Mouse (Mus musculus): ENCODE results near the gene Wnt4. TPM values are rescaled to one million over a fixed set of nuclear protein-coding genes. Genes with fewer than 3 reads are reported as not detected.
A peak's percentile ranks its signal among the peaks of the same experiment; 100 is the strongest.

Gene Wnt4
- 0.05 and 0.20 TPM in 2 replicates for polyA plus RNA-seq (2012; rRNA removed)

GRCm38 (mm10) chr4:137277166-137277513, at the start of gene Wnt4:
Gene Wnt4, plus strand, starts transcription at chr4:137277489.
- no peak within 1 kb of the TSS for H3K27ac ChIP-seq (ENCODE audit: insufficient read depth, low read length)
- peaks cover 3% of the 10 kb centered on the region; the same call in 1 of the 2 replicates for H3K4me1 ChIP-seq (ENCODE audit: control insufficient read depth, insufficient read depth, insufficient read length)
- DNase-seq (ENCODE audit: low read depth in 1 of 2, low spot score in 2 of 2), result no peak
- TF ChIP-seq POLR2A (IDR thresholded peaks at IDR 0.05; ENCODE audit: low read depth, low read length), result no peak
- TF ChIP-seq CTCF (IDR thresholded peaks at IDR 0.05; ENCODE audit: extremely low read depth, insufficient read depth, insufficient read length, insufficient replicate concordance), result no peak
- peaks cover 18% of the 10 kb centered on the region for H3K27me3 ChIP-seq (ENCODE audit: control insufficient read depth, insufficient read depth, low read length)
- no peaks in the 10 kb centered on the region for H3K36me3 ChIP-seq (ENCODE audit: control insufficient read depth, insufficient read depth, low read length)
- 13% methylated on average over 43 of the region's 45 CpGs for WGBS
- H3K4me3 ChIP-seq (ENCODE audit: extremely low read depth, insufficient read depth, insufficient read length), result no peak within 1 kb of the TSS

GRCm38 (mm10) chr4:137228566-137229115, 48.6 kb upstream of the Wnt4 start:
- Histone ChIP-seq H3K36me3 (ENCODE audit: control insufficient read depth, insufficient read depth, low read length) (no peaks in the 10 kb centered on the region), H3K27me3 (ENCODE audit: control insufficient read depth, insufficient read depth, low read length) (no peaks in the 10 kb centered on the region), H3K27ac (ENCODE audit: insufficient read depth, low read length) (no peak overlapping the region), H3K4me3 (ENCODE audit: extremely low read depth, insufficient read depth, insufficient read length) (no peak overlapping the region), H3K4me1 (ENCODE audit: control insufficient read depth, insufficient read depth, insufficient read length) (no peaks in the 10 kb centered on the region)
- DNase-seq (ENCODE audit: low read depth in 1 of 2, low spot score in 2 of 2), result peak in 1 of 2 experiments; percentile 14
- 90% methylated on average over 15 of the region's 15 CpGs for WGBS
- TF ChIP-seq POLR2A (IDR thresholded peaks at IDR 0.05; ENCODE audit: low read depth, low read length) (no peak), CTCF (IDR thresholded peaks at IDR 0.05; ENCODE audit: extremely low read depth, insufficient read depth, insufficient read length, insufficient replicate concordance) (no peak)

- no peak for TF ChIP-seq CTCF (IDR thresholded peaks at IDR 0.05; ENCODE audit: extremely low read depth, insufficient read depth, insufficient read length, insufficient replicate concordance)
- TF ChIP-seq POLR2A (IDR thresholded peaks at IDR 0.05; ENCODE audit: low read depth, low read length), result no peak
- no peaks in the 10 kb centered on the region for H3K27me3 ChIP-seq (ENCODE audit: control insufficient read depth, insufficient read depth, low read length)
- no peak overlapping the region for H3K4me3 ChIP-seq (ENCODE audit: extremely low read depth, insufficient read depth, insufficient read length)
- WGBS, result 77% methylated on average over 16 of the region's 16 CpGs
- no peak for DNase-seq (ENCODE audit: low read depth in 1 of 2, low spot score in 2 of 2)
- H3K27ac ChIP-seq (ENCODE audit: insufficient read depth, low read length), result no peak overlapping the region
- H3K4me1 ChIP-seq (ENCODE audit: control insufficient read depth, insufficient read depth, insufficient read length), result no peaks in the 10 kb centered on the region
- H3K36me3 ChIP-seq (ENCODE audit: control insufficient read depth, insufficient read depth, low read length), result no peaks in the 10 kb centered on the region
Observed at GRCm38 (mm10) chr4:137231494-137232470, 45.5 kb upstream of the Wnt4 start.

GRCm38 (mm10) chr4:137233632-137234031, 43.7 kb upstream of the Wnt4 start:
- Histone ChIP-seq H3K36me3 (ENCODE audit: control insufficient read depth, insufficient read depth, low read length) (no peaks in the 10 kb centered on the region), H3K27me3 (ENCODE audit: control insufficient read depth, insufficient read depth, low read length) (no peaks in the 10 kb centered on the region), H3K27ac (ENCODE audit: insufficient read depth, low read length) (no peak overlapping the region), H3K4me3 (ENCODE audit: extremely low read depth, insufficient read depth, insufficient read length) (no peak overlapping the region), H3K4me1 (ENCODE audit: control insufficient read depth, insufficient read depth, insufficient read length) (no peaks in the 10 kb centered on the region)
- WGBS, result 68% methylated on average over 5 of the region's 5 CpGs
- TF ChIP-seq POLR2A (IDR thresholded peaks at IDR 0.05; ENCODE audit: low read depth, low read length), result no peak
- no peak for TF ChIP-seq CTCF (IDR thresholded peaks at IDR 0.05; ENCODE audit: extremely low read depth, insufficient read depth, insufficient read length, insufficient replicate concordance)
- no peak for DNase-seq (ENCODE audit: low read depth in 1 of 2, low spot score in 2 of 2)

DNA sequence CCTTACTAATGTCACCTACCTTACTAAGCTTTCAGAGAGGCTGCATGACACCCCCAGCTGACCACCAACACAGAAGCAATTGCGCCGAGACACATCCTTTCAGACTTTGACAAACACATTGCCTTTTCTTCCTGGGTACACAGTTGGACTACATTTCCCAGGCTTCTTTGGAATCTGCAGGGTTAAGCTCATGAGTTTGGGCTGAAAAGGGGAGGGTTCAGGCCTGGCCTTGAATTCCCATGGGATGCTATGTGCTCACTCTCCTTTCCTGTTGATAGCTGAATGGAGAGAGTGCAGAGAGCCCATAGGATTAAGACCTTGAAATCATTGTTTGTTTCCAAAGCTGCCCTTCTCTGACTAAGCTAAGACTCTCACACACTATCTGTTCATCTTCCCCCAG, 42.8 kb upstream of the Wnt4 start:
- WGBS, result 94% methylated on average over 2 of the region's 2 CpGs
- Histone ChIP-seq H3K4me3 (ENCODE audit: extremely low read depth, insufficient read depth, insufficient read length) (no peak overlapping the region), H3K4me1 (ENCODE audit: control insufficient read depth, insufficient read depth, insufficient read length) (no peaks in the 10 kb centered on the region), H3K27me3 (ENCODE audit: control insufficient read depth, insufficient read depth, low read length) (no peaks in the 10 kb centered on the region), H3K36me3 (ENCODE audit: control insufficient read depth, insufficient read depth, low read length) (no peaks in the 10 kb centered on the region), H3K27ac (ENCODE audit: insufficient read depth, low read length) (no peak overlapping the region)
- DNase-seq (ENCODE audit: low read depth in 1 of 2, low spot score in 2 of 2), result no peak
- no peak for TF ChIP-seq CTCF (IDR thresholded peaks at IDR 0.05; ENCODE audit: extremely low read depth, insufficient read depth, insufficient read length, insufficient replicate concordance)
- TF ChIP-seq POLR2A (IDR thresholded peaks at IDR 0.05; ENCODE audit: low read depth, low read length), result no peak

DNA sequence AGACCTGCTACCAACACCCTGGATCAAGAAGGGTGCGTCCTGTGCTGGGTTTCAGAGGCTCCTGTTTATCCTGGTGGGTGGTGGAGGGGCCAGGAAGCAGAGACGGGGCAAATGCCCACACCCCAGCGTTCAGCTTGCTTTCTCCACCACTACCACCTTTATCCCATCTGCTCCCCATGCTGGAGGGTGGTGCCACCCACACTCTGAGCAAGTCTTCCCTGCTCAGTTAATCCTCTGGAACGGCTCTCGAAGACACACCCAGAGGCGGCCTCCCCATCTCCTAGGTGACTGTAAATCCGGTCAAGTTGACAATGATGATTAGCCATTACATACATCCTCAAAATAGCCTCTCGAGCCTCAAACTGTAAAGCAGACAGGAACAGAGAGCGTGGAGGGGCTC, 41.9 kb upstream of the Wnt4 start:
- 89% methylated on average over 9 of the region's 9 CpGs for WGBS
- H3K27ac ChIP-seq (ENCODE audit: insufficient read depth, low read length), result no peak overlapping the region
- TF ChIP-seq CTCF (IDR thresholded peaks at IDR 0.05; ENCODE audit: extremely low read depth, insufficient read depth, insufficient read length, insufficient replicate concordance) (no peak), POLR2A (IDR thresholded peaks at IDR 0.05; ENCODE audit: low read depth, low read length) (no peak)
- DNase-seq (ENCODE audit: low read depth in 1 of 2, low spot score in 2 of 2), result no peak
- no peaks in the 10 kb centered on the region for H3K36me3 ChIP-seq (ENCODE audit: control insufficient read depth, insufficient read depth, low read length)
- no peaks in the 10 kb centered on the region for H3K4me1 ChIP-seq (ENCODE audit: control insufficient read depth, insufficient read depth, insufficient read length)
- H3K4me3 ChIP-seq (ENCODE audit: extremely low read depth, insufficient read depth, insufficient read length), result no peak overlapping the region
- H3K27me3 ChIP-seq (ENCODE audit: control insufficient read depth, insufficient read depth, low read length), result no peaks in the 10 kb centered on the region

GRCm38 (mm10) chr4:137244883-137245282, 32.4 kb upstream of the Wnt4 start:
- no peak for DNase-seq (ENCODE audit: low read depth in 1 of 2, low spot score in 2 of 2)
- H3K27me3 ChIP-seq (ENCODE audit: control insufficient read depth, insufficient read depth, low read length), result no peaks in the 10 kb centered on the region
- H3K36me3 ChIP-seq (ENCODE audit: control insufficient read depth, insufficient read depth, low read length), result no peaks in the 10 kb centered on the region
- TF ChIP-seq CTCF (IDR thresholded peaks at IDR 0.05; ENCODE audit: extremely low read depth, insufficient read depth, insufficient read length, insufficient replicate concordance) (no peak), POLR2A (IDR thresholded peaks at IDR 0.05; ENCODE audit: low read depth, low read length) (no peak)
- no peaks in the 10 kb centered on the region for H3K4me1 ChIP-seq (ENCODE audit: control insufficient read depth, insufficient read depth, insufficient read length)
- no peak overlapping the region for H3K27ac ChIP-seq (ENCODE audit: insufficient read depth, low read length)
- no peak overlapping the region for H3K4me3 ChIP-seq (ENCODE audit: extremely low read depth, insufficient read depth, insufficient read length)
- 73% methylated on average over 9 of the region's 9 CpGs for WGBS

All from spleen, adult 2 months (tissue).